Mouse (Mus musculus) kidney, postnatal 4 days (tissue): ENCODE measurements at regions not wholly inside any gene's neighbourhood (a gene's known extent, or its start where the extent isn't known, plus 50 kb on each side); places are given as distances from the start of the nearest gene placed in this dataset.

Source experiments
- DNase-seq, 2 experiments: peaks; one replicate each; pipeline ENCODE4 v3.0.0; 2021; ENCODE audit warnings: mixed read lengths in 2 of 2

- no peak for DNase-seq
Observed at GRCm38 (mm10) chr1:113703462-113703861, 1838.7 kb upstream of the Dsel start.

- no peak for DNase-seq
Observed at GRCm38 (mm10) chr1:113688614-113689013, 1823.9 kb upstream of the Dsel start.

- no peak for DNase-seq
Observed at GRCm38 (mm10) chr1:113676301-113676871, 1811.7 kb upstream of the Dsel start.

- peak; percentile 9 to 20 for DNase-seq
Observed at GRCm38 (mm10) chr1:113630898-113631297, 1766.2 kb upstream of the Dsel start.
